Mouse (Mus musculus): ENCODE measurements around the gene Diexf.

Gene Diexf

DNA sequence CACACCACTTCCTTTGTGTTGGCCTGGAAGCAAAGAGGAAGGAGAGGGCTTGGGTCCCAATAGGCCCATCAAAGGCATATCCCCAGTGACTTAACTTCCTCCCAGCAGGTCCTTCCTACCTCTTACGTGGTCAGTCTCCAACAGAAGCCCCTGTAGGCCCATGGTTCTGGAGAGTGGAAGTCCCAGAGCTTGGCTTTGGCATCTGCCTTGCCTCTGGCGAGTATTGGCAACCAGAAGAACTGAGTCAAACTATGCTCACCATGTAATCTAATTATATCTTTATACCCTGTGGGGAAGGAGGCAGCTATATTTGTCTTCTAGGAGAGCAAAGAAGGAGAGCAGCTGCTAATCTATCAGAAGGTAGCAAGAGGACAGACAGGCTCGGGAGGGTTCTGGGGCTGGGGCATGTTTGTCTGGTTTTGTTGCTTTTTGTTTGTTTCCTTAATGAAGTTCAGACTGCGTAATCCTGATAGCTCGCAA lies 44.5 kb downstream of the Diexf start:
- DNase-seq = no peak

- no peak for DNase-seq
Observed at GRCm38 (mm10) chr1:193084016-193084415, 46.1 kb downstream of the Diexf start.

GRCm38 (mm10) chr1:193083051-193083450 lies 47.0 kb downstream of the Diexf start:
- no peak for DNase-seq

GRCm38 (mm10) chr1:193082311-193082921 lies 47.7 kb downstream of the Diexf start:
- DNase-seq = no peak

GRCm38 (mm10) chr1:193062618-193063017 lies 67.5 kb downstream of the Diexf start:
- no peak for DNase-seq

DNA sequence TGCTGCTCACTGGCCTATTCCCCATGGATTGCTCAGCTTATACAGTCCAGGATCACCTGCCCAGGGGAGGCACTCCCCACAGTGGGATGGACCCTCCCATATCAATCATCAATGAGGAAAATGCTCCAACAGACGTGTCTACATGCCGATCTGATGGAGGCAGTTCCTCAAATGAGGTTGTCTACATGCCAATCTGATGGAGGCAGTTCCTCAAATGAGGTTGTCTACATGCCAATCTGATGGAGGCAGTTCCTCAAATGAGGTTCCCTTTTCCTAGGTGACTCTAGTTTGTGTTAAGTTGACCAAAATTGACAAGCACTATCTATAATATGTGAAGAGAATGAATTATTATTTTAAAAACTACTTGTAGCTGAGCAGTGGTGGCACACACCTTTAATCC lies 69.9 kb downstream of the Diexf start:
- no peak for DNase-seq

- DNase-seq = no peak
Observed at GRCm38 (mm10) chr1:193059596-193059995, 70.5 kb downstream of the Diexf start.

- no peak for DNase-seq
Observed at GRCm38 (mm10) chr1:193054401-193054800, 75.7 kb downstream of the Diexf start.

- no peak for DNase-seq
Observed at GRCm38 (mm10) chr1:193053065-193053464, 77.0 kb downstream of the Diexf start.

GRCm38 (mm10) chr1:193047616-193048015 lies 82.5 kb downstream of the Diexf start:
- DNase-seq = no peak

DNA sequence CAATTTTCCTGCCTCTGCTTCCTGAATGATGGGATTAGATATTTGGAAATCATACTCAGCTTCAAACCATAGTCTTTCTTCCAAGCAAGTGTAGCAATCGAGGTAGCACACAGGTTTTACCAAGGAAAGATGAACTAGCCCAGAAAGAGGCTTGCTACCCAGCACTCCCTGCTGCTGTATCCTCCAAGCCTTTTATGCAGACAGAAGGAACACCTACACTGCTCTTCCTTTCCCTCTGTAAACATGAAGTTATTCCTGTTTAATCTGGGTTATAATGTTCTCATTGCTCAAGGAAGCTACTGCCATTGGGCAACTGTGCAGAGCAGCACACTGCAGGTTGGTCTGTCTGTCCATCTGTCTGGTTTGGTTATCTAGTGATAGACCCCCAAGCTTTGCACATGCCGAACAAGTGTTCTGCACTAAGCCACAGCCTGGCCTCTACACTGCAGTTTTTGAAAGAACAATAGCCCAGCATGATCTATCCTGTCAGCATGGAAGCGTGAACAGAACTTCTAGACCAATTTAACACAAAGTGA lies 87.2 kb downstream of the Diexf start:
- DNase-seq = no peak

Measured in cerebellum, postnatal 36 days (tissue).